ENCODE assay signal across 7 mouse cellular contexts in genomic region chr1:38769920-38770319, GRCm38 (mm10).
DNase-seq lines count a peak whose midpoint lies in the region; ATAC-seq and TF ChIP-seq lines count a peak whose summit lies in the region.

No protein-coding gene starts in this region.

- no peaks in the 10 kb centered on the region for H3K9me3 ChIP-seq in midbrain, embryonic 14.5 days (ENCODE audit: control insufficient read depth, low read length)
- H3K9me3 ChIP-seq in midbrain, embryonic 16.5 days (replicated peaks; ENCODE audit: control insufficient read depth, low read length, poor library complexity, severe bottlenecking) = no peaks in the 10 kb centered on the region

- H3K9ac ChIP-seq in midbrain, embryonic 14.5 days (replicated peaks; ENCODE audit: low read length) = no peak overlapping the region
- H3K9ac ChIP-seq in midbrain, embryonic 16.5 days (ENCODE audit: low read depth, low read length) = no peak overlapping the region

- H3K27me3 ChIP-seq in midbrain, embryonic 14.5 days (ENCODE audit: control insufficient read depth, insufficient read depth, low read length) = no peaks in the 10 kb centered on the region
- no peaks in the 10 kb centered on the region for H3K27me3 ChIP-seq in midbrain, embryonic 16.5 days (ENCODE audit: control insufficient read depth, insufficient read depth, low read depth, low read length)
- no peaks in the 10 kb centered on the region for H3K27me3 ChIP-seq in spleen, adult 2 months (ENCODE audit: control insufficient read depth, insufficient read depth, low read length)

- ATAC-seq in midbrain, embryonic 14.5 days (ENCODE audit: low FRiP score, low TSS enrichment) = no peak
- ATAC-seq in midbrain, embryonic 16.5 days = no peak

- WGBS in midbrain, embryonic 14.5 days = 14% methylated on average over 6 of the region's 6 CpGs
- 26% methylated on average over 6 of the region's 6 CpGs for WGBS in midbrain, embryonic 16.5 days
- 15% methylated on average over 6 of the region's 6 CpGs for WGBS in spleen, adult 2 months

- peaks cover 12% of the 10 kb centered on the region for H3K4me1 ChIP-seq in midbrain, embryonic 14.5 days (ENCODE audit: control insufficient read depth, insufficient read depth, low read length)
- H3K4me1 ChIP-seq in midbrain, embryonic 16.5 days (ENCODE audit: control insufficient read depth, insufficient read depth, low read length) = peaks cover 9% of the 10 kb centered on the region
- H3K4me1 ChIP-seq in spleen, adult 2 months (ENCODE audit: control insufficient read depth, insufficient read depth, insufficient read length) = no peaks in the 10 kb centered on the region

- H3K4me2 ChIP-seq in midbrain, embryonic 14.5 days (ENCODE audit: low read length) = no peak overlapping the region
- no peak overlapping the region for H3K4me2 ChIP-seq in midbrain, embryonic 16.5 days (ENCODE audit: low read length)

- peak; percentile 55; the same call in 1 of the 2 replicates for TF ChIP-seq CTCF in spleen, adult 2 months (IDR thresholded peaks at IDR 0.05; ENCODE audit: extremely low read depth, insufficient read depth, insufficient read length, insufficient replicate concordance)

- no peak for TF ChIP-seq POLR2A in spleen, adult 2 months (IDR thresholded peaks at IDR 0.05; ENCODE audit: low read depth, low read length)

- no peak overlapping the region for H3K27ac ChIP-seq in midbrain, embryonic 14.5 days (replicated peaks; ENCODE audit: low read depth, low read length)
- H3K27ac ChIP-seq in midbrain, embryonic 16.5 days (ENCODE audit: low read length) = no peak overlapping the region
- no peak overlapping the region for H3K27ac ChIP-seq in spleen, adult 2 months (ENCODE audit: insufficient read depth, low read length)

- peak; percentile 79 for DNase-seq in midbrain, embryonic 14.5 days
- DNase-seq in adrenal gland, adult 2 months = peak; percentile 19
- DNase-seq in embryo, embryonic 10 days (ENCODE audit: low spot score) = peak; percentile 81
- DNase-seq in kidney, postnatal 25 days = peak; percentile 42 to 65
- peak; percentile 21 to 49 for DNase-seq in lung, adult 18-20 months
- peak in 1 of 2 experiments; percentile 66 for DNase-seq in spleen, adult 2 months (ENCODE audit: low read depth in 1 of 2, low spot score in 2 of 2)

- H3K36me3 ChIP-seq in midbrain, embryonic 14.5 days (ENCODE audit: control insufficient read depth, insufficient read depth, low read length) = no peaks in the 10 kb centered on the region
- no peaks in the 10 kb centered on the region for H3K36me3 ChIP-seq in midbrain, embryonic 16.5 days (ENCODE audit: control insufficient read depth, insufficient read depth, low read length)
- H3K36me3 ChIP-seq in spleen, adult 2 months (ENCODE audit: control insufficient read depth, insufficient read depth, low read length) = no peaks in the 10 kb centered on the region

- H3K4me3 ChIP-seq in midbrain, embryonic 14.5 days (replicated peaks; ENCODE audit: low read depth, low read length) = no peak overlapping the region
- no peak overlapping the region for H3K4me3 ChIP-seq in midbrain, embryonic 16.5 days (ENCODE audit: low read depth, low read length)
- H3K4me3 ChIP-seq in spleen, adult 2 months (ENCODE audit: extremely low read depth, insufficient read depth, insufficient read length) = no peak overlapping the region
